Mouse (Mus musculus): ENCODE results near the gene Gpr12.
"Not testable (repeated sequence)": the region's sequence is repeated elsewhere in the genome, so short reads cannot be mapped to it uniquely, and the experiment has no call there.

DNA sequence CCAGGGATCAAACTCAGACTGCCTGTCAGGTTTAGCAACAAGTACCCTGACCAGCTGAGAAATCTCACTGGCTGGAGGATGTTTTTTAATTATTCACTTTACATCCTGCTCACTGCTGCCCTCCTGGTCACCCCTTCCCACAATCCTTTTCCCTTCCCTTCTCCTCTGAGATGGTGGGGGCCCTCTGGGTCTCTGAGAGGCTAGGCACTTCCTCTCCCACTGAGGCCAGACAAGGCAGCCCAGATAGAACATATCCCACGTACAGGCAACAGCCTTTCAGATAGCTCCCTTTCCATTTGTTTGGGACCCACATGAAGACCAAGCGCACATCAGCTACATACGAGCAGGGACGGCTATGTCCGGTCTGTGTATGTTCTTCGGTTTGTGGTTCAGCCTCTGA lies 14.9 kb downstream of the Gpr12 start:
- not testable (repeated sequence) for TF ChIP-seq CTCF, EP300 (IDR thresholded peaks at IDR 0.05; ENCODE audit: low read depth)

Data from heart, postnatal 0 days (tissue).